Mouse (Mus musculus) cerebellum, adult 11 months (tissue): ENCODE data around the gene Grtp1.

Experiments
- DNase-seq: peaks from one replicate; pipeline ENCODE4 v3.0.0; 2022

Grtp1 gene

DNA sequence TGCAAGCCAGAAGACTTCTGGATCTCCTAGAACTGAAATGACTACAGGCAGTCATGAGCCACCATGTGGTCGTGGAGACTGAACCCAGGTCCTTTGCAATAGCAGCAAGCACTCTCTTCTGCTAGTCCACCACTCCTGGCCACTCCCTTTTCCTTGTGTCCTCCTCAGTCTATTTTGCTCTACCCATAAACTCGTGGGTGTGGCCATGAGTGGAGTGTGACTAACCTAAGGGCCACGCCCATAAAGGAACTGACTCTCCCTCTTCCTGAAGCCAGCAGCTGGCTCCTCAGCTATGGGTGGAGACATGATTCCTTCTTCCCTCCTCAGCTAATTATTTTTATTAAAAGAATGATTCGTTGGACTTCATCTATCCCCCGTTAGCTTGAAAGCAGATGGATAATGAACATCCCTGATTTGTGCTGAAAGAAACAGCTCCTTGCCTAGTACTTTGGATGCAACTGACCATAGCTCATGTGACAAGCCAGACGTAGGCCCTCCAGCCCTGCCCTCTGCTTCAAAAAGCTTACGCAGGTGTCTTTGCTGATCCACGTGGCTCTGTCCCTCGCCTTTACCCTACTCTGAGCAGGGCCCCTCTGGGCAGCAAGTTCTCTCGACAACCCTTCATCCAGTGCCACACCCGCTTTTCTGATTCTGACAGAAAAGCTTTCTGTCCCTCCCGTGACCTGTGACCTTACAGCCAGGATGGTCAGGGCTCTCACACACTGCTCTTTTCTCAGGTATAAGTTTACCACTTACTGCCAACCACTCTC is 4.1 kb upstream of the Grtp1 start:
- DNase-seq: no peak

DNA sequence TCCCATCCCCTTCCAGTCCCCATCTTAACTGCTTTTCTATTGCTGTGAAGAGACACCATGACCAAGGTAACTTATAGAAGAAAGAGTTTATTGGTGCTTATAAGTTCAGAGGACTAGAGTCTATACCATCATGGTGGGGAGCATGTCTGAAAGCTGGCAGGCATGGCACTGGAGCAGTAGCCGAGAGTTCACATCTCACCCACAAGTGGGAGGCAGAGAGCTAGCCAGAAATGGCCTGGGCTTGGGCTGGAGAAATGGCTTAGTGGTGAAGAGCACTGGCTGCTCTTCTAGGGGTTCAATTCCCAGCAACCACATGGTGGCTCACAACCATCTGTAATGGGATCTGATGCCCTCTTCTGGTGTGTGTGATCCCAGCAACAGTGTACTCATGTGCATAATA is 3.1 kb upstream of the Grtp1 start:
- DNase-seq: no peak

DNA sequence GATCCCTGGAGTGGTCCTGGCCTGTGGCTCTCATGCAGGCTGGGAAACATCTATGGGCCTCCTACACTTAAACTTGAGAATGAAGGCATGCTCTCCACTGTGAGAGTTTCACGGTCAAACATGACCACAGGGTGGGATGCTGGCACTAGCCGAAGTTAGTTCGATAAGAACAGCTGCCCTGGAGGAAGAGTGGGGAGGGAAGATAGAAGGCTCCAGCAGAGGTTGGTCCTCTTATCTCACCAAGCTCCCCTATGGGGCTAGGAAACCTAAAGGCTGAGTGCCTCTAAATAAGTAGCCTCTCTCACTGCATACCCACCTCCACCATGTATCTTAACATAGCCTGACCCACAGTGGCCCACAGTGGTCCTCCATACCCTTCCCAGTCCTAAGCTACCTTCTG is 2.4 kb upstream of the Grtp1 start:
- DNase-seq: no peak

DNA sequence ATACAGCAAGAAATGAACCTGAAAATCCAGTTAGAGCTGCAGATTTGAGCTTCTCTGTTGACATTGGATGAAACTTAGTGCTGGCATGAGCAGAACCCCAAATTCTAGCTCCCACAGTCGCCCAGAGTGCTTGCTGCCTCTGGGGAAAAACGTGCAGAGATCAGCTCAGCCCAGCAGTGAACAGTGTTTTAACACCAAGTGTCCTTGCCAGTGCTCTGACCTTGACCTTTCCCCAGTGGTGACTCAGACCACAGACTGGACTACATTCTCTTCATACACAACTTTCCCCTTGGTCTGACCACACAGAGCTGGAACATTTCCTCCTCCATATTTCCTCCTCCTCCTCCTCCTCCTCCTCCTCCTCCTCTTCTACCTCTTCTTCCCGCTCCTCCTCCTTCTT is 1.6 kb upstream of the Grtp1 start:
- no peak for DNase-seq

DNA sequence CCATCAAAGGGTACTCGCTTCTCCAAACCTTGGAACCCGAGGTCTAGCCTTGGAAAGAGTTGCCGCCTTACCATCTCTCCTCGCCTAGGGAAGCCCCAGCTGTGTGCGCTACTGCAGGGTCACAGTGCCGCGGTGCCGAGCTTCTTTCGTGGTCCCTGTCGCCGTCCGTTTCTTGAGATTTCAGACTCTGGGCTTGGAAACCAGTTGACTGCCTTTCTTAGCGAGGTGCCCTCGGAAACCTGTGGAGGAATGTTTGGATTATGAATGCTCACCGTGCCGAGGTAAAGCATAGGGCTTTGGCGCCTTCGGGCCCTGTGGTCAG is 554 bp upstream of the Grtp1 start:
- DNase-seq: no peak

DNA sequence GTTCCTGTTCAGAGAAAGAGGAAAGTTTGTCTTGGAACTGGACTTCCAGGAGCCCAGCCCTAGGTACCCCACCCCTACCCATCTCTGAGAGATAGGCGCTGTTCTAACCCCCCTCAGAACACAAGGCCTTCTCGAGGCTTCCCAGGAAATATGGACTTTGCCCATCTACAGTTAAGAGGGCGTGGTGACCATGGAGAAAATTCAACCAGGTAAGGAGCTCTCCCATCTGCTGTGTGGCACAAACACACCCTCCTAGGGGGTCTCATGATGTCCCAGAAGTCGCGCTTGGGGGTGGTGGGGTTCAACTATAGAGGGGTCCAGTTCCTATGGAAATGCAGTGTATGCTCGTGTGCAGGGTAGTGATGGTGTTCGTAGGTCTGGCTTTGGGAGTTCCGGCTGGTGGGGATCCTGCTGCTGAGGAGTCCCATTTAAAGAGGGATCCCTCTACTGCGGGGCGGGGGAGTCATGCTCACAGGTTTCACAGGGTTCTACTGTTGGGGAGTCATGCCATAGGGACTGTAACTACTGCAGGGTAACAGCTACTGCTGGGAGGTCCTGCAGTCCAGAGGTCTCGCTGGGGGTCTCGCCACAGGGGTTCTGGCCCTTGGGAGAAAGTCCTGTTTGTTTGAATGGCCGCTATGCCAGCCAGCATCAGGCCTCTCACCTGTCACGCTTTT is 897 bp downstream of the Grtp1 start:
- DNase-seq: no peak

DNA sequence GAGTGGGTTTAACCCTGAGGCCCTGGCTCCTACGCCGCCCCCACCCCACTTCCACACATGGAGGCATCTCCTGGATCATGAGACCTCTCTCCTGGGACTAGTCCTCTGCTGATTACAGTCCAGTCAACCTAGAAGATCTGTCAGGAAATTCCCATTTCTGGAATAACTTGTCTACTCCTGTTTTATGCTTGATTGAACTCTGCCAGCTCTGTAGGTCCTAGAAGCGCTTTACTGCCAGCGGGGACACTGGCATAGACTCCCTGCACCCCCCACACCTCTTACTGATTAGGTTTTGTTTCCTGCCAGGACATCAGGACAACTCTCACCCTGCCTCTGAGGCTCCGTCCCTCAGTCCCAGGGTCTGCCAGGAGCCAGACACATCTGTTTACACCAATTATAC is 2.9 kb downstream of the Grtp1 start:
- no peak for DNase-seq

DNA sequence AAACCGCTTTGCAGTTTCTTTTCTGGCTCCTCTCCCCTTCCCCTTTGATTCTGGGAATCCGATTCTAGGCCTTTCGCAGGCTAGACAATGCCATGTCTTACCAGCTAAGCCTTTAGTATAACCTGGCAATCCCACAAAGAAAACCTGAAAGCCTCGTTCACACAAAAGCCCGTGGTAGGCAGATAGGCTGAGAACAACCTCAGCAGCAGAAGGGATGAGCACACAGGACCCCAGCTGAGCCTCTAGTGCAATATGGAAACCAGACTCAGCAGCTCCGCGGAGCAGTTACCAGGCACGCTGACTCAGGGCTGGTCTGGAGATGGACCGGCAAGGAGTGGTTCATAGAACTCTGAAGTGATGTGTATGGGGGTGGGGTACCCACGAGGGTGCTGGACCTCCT is 5.6 kb downstream of the Grtp1 start:
- DNase-seq: no peak

DNA sequence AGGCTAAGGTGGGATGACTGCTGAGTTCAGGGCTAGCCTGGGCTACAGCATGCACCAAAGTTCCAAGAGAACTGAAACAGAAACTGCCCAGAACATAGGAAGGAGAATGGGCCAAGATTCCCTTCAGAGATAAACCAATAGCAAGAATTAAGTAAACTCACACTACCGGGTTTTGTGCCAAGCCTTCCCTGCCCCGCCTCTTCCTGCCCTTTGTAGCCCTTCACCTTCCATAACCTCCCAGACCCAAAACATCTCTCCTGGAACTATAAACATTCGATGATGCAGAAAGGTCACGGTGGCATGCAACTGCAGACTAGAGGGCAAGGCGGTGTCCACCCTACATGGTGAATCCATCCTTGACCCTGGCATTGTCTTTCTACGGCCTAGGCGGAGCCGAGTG is 10.2 kb downstream of the Grtp1 start:
- DNase-seq: no peak

DNA sequence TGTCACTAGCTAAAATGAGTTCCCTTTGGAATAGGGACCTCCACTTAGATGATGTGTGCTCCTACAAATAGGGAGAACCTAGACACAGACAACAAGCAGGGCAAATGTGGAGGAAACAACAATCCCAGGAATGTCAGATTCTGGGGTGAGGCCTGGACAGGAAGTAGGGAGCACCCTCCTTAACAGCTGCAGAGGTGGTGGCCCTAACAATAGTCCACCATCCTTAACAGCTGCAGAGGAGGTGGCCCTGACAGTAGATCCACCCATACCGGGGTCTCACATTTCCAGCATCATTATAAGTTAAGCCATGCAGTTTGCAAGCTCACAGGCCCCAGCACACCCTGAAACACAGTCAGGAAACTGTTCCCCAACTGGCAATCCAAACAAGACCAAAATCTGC is 11.6 kb downstream of the Grtp1 start:
- DNase-seq: no peak

DNA sequence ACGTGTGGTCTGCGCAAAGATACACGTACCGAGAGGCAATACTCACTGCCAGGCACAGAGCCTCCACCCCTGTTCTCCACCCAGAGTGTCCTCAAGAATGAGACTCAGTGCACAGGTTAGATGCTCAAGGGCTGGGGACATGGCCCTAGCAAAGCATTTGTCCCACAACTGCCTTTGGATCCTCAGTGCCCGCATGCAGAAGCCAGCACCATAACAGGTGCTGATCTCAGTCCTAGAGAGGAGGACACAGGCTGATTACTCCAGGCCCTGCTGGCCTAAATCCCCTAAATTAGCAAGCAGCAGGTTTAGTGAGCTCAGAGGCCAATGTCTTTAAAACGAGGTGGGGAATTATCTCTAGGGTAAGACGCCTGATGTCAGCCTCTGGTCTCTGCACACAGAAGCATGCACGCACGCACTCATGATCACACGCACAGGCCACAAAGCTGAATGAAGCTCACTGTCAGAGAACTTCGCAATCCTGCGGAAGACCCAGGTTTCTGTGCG is 12.3 kb downstream of the Grtp1 start:
- DNase-seq: no peak

DNA sequence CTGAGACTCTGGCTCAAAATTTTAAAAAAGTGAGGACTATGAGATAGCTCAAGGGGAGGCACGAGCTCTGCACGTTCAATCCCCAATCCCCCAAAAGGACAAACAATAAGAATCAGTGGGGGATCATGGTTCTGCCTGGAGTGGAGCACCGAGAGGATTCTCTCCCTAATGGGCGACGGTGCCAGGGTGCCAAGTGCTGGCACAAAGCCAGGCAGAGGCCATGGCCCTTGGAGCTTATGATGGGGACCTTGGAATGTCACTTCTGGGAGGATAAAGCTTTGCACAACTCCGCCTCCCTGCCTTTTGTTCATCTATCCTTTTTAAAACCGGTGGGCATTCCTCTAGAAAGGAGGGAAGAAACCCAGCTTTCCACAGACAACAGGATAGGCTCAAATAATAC is 12.8 kb downstream of the Grtp1 start:
- no peak for DNase-seq

DNA sequence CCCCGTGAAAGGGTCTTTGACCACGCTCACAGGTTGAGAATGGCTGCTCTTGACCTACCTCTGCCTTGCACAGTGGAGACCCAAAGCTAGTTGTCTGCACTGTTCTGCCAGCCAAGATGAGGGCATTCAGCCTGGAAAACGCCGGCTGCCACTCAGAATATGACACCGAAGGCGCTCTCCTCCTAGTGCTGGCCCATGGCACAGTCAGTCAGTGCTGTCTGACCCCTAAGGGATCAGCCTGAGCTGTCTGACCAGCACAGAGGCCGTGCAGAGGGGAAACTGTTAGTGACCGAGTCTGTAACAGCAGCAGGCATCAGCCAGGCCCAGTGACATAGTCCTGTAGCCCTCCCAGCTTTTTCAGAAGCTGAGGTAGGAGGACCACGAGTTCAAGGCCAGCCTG is 13.2 kb downstream of the Grtp1 start:
- no peak for DNase-seq

DNA sequence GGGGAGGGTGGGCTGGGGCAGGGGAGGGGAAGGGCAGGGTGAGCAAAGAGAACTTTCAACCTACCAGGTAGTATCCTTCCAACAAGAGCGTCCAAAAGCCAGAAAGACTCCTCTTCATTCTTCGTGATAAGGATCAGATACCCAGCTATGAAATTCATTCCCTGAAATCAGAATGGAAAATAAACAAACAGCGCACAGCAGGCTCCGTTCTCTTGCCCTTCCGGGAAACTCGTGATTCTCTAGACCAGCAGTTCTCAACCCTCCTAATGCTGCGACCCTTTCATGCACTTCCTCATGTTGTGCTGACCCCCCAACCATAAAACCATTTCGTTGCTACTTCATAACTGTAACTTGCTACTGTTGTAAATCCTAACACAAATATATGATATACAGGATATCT is 13.6 kb downstream of the Grtp1 start:
- no peak for DNase-seq

DNA sequence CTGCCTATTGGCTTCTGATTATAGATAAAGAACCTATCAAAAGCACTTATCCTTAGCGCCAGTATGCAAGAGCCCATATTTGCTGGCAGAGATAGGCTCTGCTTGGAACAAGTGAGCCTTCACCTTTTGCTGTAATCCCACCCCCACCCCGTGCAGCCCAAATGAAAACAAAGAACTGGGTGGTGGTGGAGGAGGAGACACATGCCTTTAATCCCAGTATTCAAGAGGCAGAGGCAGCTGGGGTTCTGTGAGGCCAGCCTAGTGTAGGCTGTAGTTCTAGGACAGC is 18.8 kb downstream of the Grtp1 start:
- no peak for DNase-seq

DNA sequence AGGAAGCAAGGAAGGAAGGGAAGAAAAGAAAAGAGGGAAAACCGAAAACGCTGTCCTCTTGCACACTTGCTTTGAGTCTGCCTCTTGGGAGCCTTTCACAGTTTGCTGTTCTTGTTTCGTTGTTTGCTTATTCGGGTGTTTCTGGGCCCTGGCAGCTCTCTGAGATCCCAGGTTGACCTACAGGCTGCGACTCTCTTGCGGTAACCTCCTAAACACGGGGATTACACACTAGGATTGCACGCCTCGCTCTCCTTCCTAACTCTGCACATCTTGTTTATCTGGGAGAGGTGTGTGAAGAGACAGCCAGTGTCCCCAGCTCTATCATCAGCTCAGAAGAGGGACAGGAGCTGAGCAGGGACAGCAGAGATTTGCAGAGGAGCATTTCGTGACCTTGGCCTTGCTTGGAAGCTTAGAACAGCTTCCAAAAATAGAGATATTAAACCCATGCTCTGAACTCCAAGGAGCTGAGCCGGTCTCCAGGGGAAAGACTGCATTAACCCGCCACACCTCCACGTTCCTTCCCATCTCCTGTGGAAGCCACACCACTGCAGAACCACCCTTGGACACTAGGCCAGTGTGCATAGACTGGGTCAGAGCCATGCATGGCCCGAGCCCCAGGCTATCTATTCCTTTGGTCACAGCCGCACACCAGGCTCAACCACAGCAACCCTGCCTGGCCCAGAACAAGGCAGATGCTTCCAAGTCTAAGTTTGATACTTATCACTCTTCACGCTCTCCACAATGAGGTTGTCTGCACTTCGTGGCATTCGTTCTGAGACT is 19.3 kb downstream of the Grtp1 start:
- DNase-seq: no peak

DNA sequence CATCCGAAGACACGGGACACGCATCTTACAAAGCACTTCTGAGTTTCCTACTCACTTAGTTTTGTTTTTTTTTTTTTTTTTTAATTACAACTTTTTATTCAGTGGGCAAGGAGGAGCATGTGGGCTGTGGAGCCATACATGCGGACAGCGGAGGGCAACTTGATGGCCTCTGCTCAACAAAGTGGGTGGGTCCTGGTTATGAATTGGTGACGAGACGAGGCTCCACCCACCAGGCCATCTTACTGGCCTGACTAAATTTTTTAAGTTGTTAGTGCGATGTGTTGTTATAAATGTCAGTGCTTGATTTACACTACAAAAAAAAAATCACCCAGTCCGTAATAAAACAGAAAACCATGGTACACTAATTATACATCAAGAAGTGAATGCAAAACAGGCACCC is 20.0 kb downstream of the Grtp1 start:
- DNase-seq: no peak

DNA sequence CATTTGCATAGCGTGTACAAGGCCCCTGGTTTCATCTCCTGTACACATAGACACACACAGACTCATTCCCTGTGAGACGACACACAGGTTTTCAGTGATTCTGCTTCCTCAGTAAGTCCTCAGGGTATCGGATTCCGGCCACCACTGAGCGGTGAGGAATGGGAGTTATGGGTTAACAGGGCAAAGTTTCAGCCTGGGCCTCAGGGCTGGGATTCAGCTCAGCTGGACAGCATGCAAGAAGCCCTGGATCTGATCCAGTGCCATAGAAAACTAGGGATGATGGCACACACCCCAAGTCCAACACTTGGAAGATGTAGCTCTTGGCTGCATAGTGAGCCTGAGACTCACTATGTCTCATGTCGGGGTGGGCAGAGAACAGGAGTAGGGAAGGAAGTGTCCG is 20.5 kb downstream of the Grtp1 start:
- no peak for DNase-seq

DNA sequence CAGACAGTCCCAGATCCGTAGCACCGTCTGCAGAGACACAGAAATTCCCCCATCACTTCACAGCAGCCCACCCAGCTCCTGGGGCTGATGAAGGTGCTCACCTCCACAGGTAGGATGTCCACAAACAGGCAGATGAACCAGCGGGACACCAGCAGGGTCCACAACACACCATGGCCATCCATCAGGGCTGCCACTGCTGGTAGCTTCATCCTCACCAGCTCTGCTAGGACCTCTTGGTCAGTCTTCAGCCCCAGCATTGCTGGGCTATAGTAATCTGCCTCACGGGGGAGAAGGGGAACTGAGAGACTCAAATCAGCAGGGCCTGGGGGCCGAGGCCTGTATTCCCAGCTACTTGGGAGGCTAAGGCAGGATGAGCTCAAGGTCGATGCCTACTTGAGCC is 20.9 kb downstream of the Grtp1 start:
- no peak for DNase-seq

DNA sequence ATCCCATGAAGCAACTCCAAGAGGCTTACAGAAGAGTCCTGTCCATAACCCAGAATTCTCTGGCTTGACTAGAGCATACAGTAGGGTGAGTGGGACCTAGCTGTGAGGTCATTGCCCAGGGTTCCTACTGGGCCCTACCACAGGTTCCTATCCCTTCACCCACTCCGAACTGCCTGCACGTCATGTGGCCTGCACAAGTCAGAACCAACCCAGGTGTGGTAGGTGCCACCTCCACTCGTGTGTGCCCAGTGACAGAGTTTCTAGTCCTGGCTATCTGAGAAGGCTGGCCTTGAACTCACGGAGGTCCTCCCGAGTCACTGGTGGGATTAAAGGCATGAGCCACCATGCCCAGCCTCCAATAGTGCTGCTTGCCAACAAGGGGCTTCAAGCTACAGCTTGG is 22.3 kb downstream of the Grtp1 start:
- DNase-seq: no peak

DNA sequence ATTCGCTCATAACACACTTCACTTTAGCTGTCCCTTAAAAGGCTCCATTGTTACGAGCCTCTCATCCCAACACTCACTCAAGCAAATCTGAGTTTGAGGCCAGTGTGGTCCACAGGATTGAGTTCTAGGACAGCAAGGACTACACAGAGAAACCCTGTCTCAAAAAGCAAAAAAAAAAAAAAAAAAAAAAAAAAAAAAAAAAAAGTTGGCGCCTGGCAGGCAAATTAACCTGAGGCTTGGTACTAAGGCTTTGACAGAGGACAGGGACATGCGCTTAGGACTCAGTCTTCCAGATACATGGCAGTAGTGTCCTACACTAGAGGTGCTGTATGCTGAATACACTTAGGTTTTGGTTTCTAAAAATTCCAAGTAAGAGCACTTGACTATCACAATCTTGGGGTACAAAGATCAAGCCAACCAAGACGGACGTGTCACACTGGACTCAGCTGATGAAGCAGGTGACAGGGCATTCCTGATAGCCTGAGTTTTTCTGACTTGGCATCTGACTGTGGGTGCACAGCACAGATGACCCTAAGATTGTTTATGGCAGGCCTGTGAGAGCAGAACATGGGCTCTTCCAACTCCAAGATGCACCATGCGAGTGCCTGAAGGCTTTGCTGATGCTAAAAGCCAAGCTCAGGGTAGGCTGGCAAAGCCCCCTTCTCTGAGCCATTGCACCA is 23.1 kb downstream of the Grtp1 start:
- DNase-seq: no peak

DNA sequence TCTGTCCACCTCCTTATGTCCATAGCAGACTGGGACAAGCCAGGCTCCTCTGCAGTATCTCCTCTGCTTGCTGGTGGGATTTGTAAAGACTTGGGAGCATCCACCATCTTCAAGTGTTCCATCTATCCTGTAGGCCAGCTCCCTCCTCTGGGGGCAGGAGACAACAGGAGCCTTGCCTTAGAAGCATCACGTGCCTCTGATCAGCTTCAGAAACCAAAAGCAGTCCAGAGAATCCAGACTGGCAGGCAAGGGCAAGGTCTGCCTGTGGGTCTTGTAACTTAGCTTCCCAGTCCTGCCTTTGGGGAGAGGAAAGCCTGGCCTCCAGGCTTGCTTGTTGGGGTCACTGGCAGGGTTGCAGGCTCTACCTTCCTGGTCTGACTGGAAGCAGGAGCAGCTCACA is 24.8 kb downstream of the Grtp1 start:
- DNase-seq: no peak

DNA sequence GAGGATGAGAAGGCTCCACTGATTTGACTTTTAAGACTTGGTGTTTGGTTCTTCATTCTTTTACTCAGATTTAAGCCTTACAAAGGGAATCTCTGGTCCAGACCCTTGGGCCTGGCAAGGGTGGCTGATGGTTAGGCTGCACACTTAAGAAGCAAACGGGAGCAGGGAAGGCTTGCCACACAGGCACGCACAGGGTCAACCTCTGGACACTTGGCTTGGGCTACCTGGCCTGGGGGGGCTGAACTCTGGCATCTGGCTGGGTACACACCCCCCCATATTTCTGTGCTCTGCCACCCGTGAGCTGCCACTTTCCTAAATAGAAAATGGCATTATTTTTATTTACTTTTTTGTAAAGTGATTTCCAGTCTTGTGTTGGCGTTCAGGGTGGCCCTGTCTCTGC is 25.6 kb downstream of the Grtp1 start:
- no peak for DNase-seq

DNA sequence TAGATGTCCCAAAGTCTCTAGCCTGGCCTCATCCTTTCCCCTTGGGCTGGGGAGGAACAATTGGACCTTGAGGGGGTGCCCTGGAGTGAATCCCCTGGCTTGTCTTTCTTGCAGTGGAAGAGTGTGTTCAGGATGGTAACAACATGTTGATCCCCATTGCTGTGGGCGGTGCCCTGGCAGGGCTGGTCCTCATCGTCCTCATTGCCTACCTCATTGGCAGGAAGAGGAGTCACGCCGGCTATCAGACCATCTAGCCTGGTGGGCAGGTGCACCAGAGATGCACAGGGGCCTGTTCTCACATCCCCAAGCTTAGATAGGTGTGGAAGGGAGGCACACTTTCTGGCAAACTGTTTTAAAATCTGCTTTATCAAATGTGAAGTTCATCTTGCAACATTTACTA is 26.1 kb downstream of the Grtp1 start:
- no peak for DNase-seq
